Mouse (Mus musculus) ovary, adult 18-20 months (tissue): ENCODE measurements around the gene Gli3.

Source experiments
- DNase-seq: peaks from one replicate; pipeline ENCODE4 v3.0.0; 2022; ENCODE audit warnings: low spot score, mixed read lengths

Gene Gli3

GRCm38 (mm10) chr13:15721446-15721845 is 258.4 kb downstream of the Gli3 start:
- no peak for DNase-seq

- no peak for DNase-seq
These were observed 259.8 kb downstream of the Gli3 start for GRCm38 (mm10) chr13:15722766-15723379.

- DNase-seq: no peak
These were observed 261.7 kb downstream of the Gli3 start for GRCm38 (mm10) chr13:15724723-15725122.

- DNase-seq: peak; percentile 66
These were observed 278.7 kb downstream of the Gli3 start for GRCm38 (mm10) chr13:15741771-15742170.

GRCm38 (mm10) chr13:15742308-15742707 is 279.3 kb downstream of the Gli3 start:
- DNase-seq: no peak

- DNase-seq: no peak
These were observed 279.7 kb downstream of the Gli3 start for GRCm38 (mm10) chr13:15742777-15743176.

- peak; percentile 17 for DNase-seq
These were observed 296.0 kb downstream of the Gli3 start for GRCm38 (mm10) chr13:15758835-15759632.

GRCm38 (mm10) chr13:15759633-15760441 is 296.8 kb downstream of the Gli3 start:
- DNase-seq: no peak

GRCm38 (mm10) chr13:15762291-15762690 is 299.3 kb downstream of the Gli3 start:
- DNase-seq: no peak

- DNase-seq: no peak
These were observed 299.9 kb downstream of the Gli3 start for GRCm38 (mm10) chr13:15762901-15763417.

- no peak for DNase-seq
These were observed 314.6 kb downstream of the Gli3 start for GRCm38 (mm10) chr13:15777624-15778023.
